Mouse (Mus musculus) lung, postnatal 0 days (tissue): ENCODE results near the gene Aff3.

Experiments
- CTCF ChIP-seq: IDR thresholded peaks from 2 replicates; pipeline ENCODE4 v1.5.1; 2016; ENCODE audit warnings: antibody characterized with exemption, mild to moderate bottlenecking
- EP300 ChIP-seq: IDR thresholded peaks from 2 replicates; pipeline ENCODE4 v1.6.1; 2016; ENCODE audit warnings: antibody characterized with exemption, mild to moderate bottlenecking, control low read depth

DNA sequence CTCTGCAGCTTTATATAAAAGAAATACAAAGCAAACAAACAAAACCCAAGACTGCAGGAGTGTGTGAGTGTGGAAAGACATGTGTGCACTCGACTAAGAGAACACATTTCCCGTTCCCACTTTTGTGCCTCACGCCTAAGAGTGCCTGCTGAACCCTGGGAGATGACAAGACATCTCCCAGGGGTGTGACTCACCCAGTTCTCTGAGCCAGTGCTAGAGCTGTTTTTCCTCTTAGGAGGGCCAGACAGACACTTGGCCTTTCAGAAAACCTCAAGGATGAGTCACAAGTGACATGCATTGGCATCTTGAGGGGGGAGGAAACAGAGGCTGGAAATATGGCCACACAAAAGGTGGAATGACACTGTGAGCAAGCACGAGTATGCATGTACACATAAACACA is 227.1 kb downstream of the Aff3 start:
- TF ChIP-seq CTCF (no peak), EP300 (no peak)
